Mouse (Mus musculus): Measurements from ENCODE around the gene Dtx3l. TPM values are rescaled to one million over a fixed set of nuclear protein-coding genes. Genes with fewer than 3 reads are reported as not detected.
"Not testable (repeated sequence)": the region's sequence is repeated elsewhere in the genome, so short reads cannot be mapped to it uniquely, and the experiment has no call there.

Gene Dtx3l
- total RNA-seq (2017), result 29.2 to 67.2 TPM (median 45.3 TPM) in 3 replicates

DNA sequence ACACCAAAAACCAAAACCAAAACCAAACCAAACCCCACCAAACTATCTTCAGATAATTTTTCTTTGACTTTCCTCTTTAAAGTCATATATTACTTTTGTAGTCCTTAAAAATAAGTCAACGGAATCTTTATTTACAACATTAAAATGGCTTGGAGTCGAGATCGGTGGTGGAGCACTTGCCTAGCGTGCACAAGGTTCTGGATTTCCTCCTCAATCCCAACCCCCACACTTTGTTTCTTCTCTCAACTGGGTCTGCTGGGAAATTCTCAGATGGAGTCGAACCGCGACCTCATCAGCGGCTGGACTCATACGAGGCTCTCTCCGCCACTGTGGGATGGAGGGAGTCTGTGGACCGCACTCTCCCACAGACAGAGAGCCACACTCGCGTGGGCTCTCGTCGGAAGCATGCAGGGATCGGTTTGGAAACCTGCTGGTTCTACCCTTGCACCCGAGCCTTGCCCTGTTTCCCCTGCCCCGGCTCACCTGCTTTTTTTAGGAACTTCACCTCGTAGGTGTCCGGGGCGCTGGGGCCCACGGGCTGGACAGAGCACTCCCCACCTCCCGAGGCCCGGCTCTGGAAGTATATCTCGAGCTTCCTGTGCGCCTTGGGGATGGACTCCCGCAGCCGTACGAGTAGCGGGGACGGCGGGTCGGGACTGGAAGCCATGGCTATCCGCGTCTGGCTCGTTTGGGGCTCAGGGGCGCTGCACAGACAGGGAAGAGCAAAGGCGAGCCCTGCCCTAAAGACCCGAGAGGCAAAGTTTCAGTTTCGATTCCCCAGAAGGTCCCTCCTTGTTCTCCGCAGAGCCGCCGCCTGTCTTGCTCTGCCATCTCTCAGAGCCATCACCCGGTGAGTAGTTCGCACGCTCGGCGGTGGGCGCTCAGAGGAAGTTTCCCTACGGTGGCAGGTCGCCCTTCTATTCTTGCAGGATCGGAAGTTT lies at the start of gene Dtx3l, which contains the start of gene Parp9:
Dtx3l (minus strand) TSS at position 941 of the 941 bp plus-strand sequence.
Parp9 (plus strand) TSS at position 260 of the 941 bp plus-strand sequence.
- ATAC-seq (replicated peaks; ENCODE audit: insufficient number of reproducible peaks, low FRiP score, low TSS enrichment, poor library complexity, severe bottlenecking), result peak; percentile 57

DNA sequence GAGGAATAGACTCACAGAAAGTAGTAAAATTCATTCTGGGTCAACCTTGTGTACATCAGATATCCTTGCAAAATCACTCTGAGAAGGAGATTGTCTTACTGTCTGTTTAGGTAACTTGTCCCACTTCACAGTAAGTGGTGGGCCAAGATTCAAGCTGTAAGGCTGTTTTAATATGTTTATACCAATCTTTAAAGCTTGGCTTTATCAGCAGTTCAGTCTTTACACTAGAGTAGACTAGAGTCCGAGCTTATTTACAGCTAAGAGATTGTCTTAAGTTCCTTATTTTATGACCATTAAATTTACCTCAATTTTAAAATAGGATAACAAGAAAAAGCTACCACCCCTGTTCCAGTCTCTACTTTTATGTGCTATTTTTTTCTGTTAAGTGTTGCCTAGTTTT lies 49.0 kb upstream of the Dtx3l start:
- ATAC-seq (replicated peaks; ENCODE audit: insufficient number of reproducible peaks, low FRiP score, low TSS enrichment, poor library complexity, severe bottlenecking), result no peak

DNA sequence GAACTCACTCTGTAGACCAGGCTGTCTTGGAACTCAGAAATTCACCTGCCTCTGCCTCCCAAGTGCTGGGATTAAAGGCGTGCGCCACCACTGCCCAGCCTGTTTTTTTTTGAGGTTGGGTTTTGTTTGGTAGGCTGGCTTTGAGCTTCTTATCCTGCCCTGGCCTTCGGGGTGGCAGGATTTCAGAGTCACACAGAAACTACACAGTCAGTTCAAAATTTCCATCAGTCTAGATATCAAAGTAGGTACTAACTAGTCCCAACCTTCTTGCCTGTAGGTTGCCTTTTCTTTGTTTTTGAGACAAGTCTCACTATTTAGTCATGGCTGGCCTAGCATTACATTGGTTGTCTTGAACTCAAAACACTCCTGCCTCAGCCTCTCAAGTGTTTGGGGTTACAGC lies 45.5 kb upstream of the Dtx3l start:
- ATAC-seq (replicated peaks; ENCODE audit: insufficient number of reproducible peaks, low FRiP score, low TSS enrichment, poor library complexity, severe bottlenecking), result no peak

DNA sequence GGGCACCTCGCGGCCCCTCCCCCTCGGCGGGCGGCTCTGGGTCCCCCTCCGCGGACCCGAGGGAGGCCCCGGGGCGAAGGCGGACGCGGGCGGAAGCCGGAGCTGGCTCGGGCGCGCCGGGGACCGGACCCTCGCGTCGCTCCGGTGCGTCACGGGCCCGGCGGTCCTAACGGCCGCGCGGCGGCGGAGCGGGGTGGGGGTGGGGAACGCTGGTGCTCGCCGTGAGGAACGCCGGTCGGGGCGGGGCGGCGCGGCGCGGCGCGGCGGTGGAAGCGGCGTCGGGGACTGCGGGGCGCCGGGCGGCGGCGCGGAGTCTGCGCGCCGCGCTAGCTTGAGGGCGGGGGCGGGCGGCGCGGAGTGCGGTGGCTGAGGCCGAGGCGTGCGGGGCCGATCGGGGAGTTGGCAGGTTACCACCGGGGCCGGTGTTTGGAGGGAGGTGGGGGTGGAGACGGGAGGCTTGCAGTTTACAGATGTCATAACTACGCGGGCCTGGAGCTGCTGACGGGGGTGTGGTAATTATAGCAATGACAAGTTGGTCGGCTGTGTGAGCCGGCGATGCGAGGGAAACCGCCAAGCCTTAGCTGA lies 44.7 kb upstream of the Dtx3l start:
- ATAC-seq (replicated peaks; ENCODE audit: insufficient number of reproducible peaks, low FRiP score, low TSS enrichment, poor library complexity, severe bottlenecking), result peak; percentile 67

DNA sequence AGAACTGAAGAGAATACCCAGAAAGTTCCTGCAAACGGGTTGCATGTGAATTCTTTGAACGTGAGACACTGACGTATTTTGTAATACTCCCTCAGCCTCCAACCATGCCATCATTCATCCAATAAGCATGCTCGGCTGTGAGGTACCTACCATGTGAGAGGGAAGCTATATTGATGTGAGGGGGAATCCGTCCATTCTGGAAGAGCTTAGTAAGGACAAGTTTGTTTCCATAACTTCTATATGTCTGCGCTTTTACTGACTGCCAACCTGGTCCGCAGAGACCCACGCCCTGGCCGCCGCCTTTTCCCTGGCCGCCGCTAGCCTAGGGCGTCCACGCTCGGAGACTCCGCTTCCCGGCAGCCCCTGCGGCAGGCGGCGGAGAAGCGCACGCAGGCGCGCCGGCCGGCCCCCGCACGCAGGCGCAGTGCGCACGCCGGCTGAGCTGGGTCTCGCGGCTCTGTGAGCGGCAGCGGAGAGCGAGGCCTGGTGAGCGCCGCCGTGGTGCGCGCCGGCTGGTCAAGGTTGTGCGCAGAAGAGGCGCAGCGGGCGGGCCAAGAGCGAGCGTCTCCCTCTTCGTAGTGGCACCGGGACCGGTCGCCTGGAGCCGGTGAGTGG lies 44.1 kb upstream of the Dtx3l start:
- peak; percentile 64 for ATAC-seq (replicated peaks; ENCODE audit: insufficient number of reproducible peaks, low FRiP score, low TSS enrichment, poor library complexity, severe bottlenecking)

DNA sequence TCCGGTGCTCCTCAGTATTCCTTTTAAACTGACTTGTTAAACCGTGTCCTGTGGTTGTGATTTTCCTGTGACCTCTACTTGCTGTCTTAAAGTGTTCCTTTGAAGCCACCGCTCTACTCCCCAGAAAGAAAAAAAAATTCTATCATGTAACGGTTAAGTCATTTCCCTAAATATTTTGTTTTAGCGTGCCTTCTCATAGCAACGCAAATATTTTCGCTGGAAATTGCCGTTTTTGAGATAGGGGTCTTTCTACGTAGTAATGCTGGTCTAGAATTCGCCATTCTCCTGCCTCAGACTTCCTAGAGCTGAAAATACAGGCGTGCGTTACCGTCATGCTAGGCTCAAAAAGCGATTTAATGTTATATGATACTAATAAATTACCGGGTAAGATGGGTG lies 43.6 kb upstream of the Dtx3l start:
- ATAC-seq (replicated peaks; ENCODE audit: insufficient number of reproducible peaks, low FRiP score, low TSS enrichment, poor library complexity, severe bottlenecking), result no peak

DNA sequence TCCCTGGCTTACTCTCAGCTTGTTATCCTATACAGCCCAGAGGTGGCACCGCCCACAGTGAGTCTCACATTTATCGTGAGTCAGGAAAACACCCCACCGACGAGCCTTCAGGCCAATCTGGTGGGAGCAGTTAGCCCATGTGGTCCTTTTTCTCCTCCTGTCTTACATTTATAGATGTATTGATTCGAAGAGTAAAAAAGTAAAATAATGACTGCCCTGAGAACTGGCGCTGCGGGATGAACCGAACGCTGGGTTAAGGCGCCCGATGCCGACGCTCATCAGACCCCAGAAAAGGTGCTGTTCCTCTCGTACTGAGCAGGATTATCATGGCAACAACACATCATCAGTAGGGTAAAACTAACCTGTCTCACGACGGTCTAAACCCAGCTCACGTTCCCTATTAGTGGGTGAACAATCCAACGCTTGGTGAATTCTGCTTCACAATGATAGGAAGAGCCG lies 42.4 kb upstream of the Dtx3l start:
- peak; percentile 89 for ATAC-seq (replicated peaks; ENCODE audit: insufficient number of reproducible peaks, low FRiP score, low TSS enrichment, poor library complexity, severe bottlenecking)

DNA sequence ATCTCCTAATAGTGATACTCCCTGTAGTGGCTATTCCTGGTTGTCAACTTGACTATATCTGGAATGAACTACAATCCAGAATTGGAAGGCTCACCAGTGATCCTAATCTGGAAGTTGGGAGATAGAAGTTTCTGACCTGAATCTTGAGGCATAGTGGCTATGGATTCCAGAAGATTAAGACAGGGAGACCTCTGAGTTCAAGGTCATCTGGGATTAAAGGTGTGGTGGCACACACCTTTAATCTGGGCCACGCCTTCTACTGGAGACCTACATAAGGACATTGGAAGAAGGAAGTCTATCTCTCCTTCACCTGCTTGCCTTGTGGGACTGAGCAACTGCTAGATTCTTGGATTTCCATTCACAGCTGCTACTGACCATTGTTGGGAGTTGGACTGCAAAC lies 39.5 kb upstream of the Dtx3l start, which contains the start of gene Kpna1:
Kpna1 (plus strand) TSS at position 301 of the 400 bp plus-strand sequence.
- not testable (repeated sequence) for ATAC-seq (replicated peaks; ENCODE audit: insufficient number of reproducible peaks, low FRiP score, low TSS enrichment, poor library complexity, severe bottlenecking)

DNA sequence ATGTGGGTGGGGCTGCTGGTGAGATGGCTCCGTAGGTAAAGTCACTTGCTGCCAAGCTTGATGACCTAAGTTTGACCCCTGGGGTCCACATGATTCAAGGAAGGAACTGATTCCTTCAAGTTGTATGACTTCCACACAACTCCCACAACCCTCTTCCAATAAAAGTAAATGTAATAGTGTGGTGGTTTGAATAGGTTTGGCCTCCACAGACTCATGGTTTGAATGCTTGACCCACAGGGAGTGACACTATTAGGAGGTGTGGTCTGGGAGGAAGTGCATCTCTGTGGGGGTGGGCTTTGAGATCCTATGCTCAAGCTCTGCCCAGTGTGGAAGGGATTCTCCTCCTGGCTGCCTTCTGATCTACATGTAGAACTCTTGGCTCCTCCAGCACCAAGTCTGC lies 35.1 kb upstream of the Dtx3l start:
- no peak for ATAC-seq (replicated peaks; ENCODE audit: insufficient number of reproducible peaks, low FRiP score, low TSS enrichment, poor library complexity, severe bottlenecking)

DNA sequence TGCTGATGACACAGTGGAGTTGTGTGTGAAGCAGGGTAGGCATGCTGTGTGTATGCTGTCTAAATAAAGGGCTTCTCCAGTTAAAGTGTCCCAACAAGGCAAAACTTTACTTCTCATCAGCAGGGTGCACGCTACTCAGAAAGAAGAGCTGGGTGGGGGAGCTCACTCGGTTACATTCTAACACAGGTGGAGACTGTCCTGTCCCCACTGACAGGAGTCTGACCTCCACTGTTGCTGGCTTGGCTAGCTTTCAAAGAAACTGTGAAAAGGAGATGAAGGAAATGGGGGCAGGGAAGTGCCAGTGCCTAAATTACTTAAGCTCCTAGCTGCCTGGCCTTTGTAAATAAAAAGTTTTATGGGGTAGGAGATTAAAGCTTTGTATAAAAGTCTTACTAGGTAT lies 29.2 kb upstream of the Dtx3l start:
- no peak for ATAC-seq (replicated peaks; ENCODE audit: insufficient number of reproducible peaks, low FRiP score, low TSS enrichment, poor library complexity, severe bottlenecking)

DNA sequence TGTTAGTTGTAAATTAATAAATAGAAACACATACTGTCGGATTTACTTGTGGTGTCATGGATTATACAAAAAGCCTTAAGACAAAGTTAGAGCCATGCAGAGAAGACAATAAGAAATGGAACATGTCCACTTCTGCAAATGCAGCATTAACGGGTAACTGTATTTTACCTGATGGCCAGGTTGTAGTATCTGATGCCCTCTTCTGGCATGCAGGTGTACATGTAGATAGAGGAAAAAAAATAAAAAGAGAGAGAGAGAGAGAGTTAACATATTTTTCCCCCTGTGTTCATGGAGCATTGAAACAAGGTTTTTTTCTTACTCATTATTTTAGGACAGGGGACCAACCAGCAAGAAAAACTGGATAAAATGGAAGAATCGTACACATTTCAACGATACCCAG lies 28.4 kb upstream of the Dtx3l start:
- ATAC-seq (replicated peaks; ENCODE audit: insufficient number of reproducible peaks, low FRiP score, low TSS enrichment, poor library complexity, severe bottlenecking), result no peak

DNA sequence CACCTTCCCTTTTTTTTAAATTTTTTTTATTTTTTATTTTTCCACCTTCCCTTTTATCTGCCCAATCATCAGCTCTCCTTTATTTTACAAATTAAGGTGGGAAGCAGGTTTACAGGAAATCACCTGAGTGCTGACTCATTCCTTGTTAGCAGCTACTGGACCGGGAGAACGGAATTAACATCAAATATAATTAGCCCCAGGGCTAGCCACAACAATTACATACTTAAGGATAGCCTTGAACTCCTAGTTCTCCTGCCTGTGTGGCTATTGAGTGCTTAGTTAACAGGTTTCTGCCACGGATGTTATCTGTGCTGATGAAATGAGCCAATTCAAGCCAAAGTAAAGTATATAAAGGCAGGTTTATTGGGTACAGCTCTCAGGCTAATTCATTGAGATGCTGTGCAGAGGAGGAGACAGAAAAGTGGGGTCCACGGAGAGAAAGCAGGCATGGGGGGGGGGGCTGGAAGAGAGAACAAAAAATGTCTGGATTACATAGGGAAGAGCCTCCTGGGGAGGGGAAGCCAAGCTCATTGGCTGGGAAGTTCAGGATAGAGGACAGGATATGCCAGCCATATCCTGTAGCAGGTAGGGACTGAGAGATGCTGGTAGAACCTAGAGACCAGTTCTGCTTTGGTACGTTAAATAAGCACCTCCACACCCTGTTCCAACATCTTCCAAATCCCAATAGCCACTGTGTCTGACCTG lies 27.6 kb upstream of the Dtx3l start:
- ATAC-seq (replicated peaks; ENCODE audit: insufficient number of reproducible peaks, low FRiP score, low TSS enrichment, poor library complexity, severe bottlenecking), result no peak

DNA sequence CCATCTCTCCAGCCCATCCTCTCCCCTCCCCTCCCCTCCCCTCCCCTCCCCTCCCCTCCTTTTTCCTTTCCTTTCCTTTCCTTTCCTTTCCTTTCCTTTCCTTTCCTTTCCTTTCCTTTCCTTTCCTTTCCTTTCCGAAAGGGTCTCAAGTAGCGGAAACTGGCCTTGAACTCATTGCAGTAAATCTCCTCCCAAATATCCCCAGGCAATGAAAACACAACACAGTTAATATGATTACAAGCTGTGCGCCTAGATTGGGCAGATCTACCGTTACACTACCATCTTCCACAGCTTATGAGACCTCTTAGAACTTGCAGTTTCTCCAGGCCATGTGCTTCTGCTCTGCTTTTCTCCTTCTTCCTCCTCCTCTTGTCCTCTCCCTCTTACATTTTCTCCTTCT lies 27.0 kb upstream of the Dtx3l start:
- not testable (repeated sequence) for ATAC-seq (replicated peaks; ENCODE audit: insufficient number of reproducible peaks, low FRiP score, low TSS enrichment, poor library complexity, severe bottlenecking)

DNA sequence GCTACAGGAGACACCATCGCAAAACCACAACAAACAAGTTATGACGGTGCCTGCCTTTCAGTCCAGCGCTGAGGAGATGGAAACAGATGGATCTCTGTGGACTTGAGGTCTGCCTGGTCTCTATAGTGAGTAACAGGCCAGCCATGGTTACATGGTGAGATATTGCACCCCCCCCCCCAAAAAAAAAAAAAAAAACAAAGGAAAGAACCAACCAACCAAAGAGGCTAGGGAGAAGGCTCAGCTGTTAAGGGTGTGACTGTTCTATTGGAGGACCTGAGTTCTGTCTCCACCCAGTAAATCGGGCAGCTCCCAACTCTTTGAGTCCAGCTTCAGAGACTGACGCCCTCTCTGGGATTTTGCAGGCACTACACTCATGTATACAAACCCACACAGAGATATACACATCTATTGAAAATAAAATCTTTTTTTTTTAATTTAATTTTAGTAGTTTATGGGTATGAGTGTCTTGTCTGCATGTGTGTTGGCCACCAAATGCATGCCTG lies 13.7 kb upstream of the Dtx3l start:
- no peak for ATAC-seq (replicated peaks; ENCODE audit: insufficient number of reproducible peaks, low FRiP score, low TSS enrichment, poor library complexity, severe bottlenecking)

DNA sequence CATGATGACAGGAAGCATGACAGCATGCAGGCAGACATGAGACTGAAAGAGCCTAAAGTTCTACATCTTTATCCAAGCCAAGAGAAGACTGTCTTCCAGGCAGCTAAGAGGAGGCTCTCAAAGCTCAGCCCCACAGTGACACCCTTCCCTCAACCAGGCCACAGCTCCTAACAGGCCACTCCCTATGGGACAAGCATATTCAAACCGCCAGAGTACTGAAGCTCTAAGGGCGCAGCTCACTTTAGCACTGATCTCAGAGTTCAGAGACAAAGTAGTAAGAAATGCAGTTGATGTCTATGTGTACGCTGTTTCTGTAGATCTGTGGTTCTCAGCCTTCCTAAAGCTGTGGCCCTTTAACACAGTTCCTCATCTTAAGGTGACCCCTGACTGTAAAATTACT lies 12.3 kb upstream of the Dtx3l start:
- no peak for ATAC-seq (replicated peaks; ENCODE audit: insufficient number of reproducible peaks, low FRiP score, low TSS enrichment, poor library complexity, severe bottlenecking)

DNA sequence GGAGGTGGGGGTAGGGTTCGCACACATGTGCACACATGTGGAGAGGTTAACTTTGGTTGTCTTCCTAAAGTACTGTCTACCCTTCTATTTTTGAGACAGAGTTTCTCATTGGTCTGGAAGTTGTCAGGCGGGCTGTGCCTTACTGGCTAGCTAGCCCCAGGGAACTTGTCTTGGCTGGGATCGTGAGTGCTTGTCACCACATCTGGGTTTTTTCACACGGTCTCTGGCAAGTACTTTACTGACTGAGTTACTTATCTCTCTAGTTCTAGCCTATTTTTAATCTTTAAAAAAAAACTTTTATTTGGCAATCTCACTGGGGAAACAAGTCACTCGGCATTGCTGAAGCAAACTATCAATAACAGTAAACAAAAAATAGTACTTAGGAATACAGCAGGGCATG lies 10.3 kb upstream of the Dtx3l start:
- no peak for ATAC-seq (replicated peaks; ENCODE audit: insufficient number of reproducible peaks, low FRiP score, low TSS enrichment, poor library complexity, severe bottlenecking)

DNA sequence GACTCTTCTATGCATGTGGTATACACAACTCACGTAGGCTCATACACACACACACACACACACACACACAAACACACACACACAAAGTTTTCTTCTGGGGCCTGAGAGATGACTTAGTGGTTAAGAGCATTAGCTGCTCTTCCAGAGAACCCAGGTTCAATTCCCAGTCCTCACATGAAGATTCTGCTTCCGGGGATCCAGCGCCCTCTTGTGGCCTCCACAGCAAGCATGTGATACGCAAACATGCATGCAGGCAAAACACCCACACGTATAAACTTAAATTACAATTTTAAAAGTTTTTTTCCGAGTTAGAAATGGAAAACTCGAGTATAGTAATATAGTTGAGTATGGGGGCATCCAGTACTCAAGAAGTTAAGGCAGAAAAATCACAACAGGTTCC lies 2.4 kb upstream of the Dtx3l start:
- no peak for ATAC-seq (replicated peaks; ENCODE audit: insufficient number of reproducible peaks, low FRiP score, low TSS enrichment, poor library complexity, severe bottlenecking)

DNA sequence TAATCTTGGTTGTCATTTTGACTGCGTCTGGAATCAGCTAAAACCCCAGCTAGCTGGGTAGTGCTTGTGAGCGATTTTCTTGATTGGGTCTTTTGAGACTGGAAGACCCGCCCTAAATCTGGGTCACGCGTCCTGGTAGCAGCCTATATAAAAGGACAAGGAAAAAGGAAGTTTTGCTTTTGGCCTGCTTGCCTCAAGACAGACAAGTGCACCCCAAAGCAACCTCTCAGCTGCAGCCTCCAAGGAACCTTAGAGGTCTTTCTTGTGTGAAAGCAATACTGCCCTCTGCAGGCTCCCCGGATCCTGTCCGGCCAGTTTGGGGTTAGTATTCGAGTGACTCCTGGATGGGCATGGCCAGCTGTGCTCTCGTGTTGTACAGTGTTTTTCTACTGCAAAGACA lies 739 bp upstream of the Dtx3l start:
- ATAC-seq (replicated peaks; ENCODE audit: insufficient number of reproducible peaks, low FRiP score, low TSS enrichment, poor library complexity, severe bottlenecking), result peak; percentile 92

DNA sequence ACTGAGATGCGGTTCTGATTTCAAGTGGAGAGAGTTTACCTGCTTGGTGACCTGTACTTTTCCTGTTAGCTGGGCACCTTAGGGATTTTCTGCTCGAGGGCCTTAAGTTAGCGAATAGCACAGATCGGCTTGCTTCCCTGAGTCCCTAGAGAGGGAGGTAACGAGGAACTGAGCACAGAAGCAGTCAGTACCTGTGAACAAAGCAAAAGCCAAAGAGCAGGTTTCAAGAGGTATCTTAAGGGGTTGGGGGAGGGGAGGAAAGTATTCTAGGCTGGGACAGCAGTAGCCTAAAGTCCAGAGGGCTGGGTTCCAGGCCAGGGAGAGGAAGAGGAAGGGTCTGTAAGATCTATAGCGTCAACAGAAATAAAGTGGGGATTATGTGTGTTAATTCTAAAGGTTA lies 310 bp upstream of the Dtx3l start:
- ATAC-seq (replicated peaks; ENCODE audit: insufficient number of reproducible peaks, low FRiP score, low TSS enrichment, poor library complexity, severe bottlenecking), result peak; percentile 4; the same call in 1 of the 2 replicates

Measured in monocyte, adult 5-6 weeks (primary cell).